Mouse (Mus musculus): ENCODE results near the gene Cdt1. TPM values are rescaled to one million over a fixed set of nuclear protein-coding genes. Genes with fewer than 3 reads are reported as not detected.

Cdt1 gene
- 22.7 and 23.9 TPM in 2 replicates for polyA plus RNA-seq (2016; fragmentation: Nextera tagmentation; extraction: Ambion mirVana)

- peak within 1 kb of the TSS; percentile 91 for H3K4me2 ChIP-seq (replicated peaks)
- H3K27ac ChIP-seq = peak within 1 kb of the TSS; percentile 86
- H3K36me3 ChIP-seq = peaks cover 31% of the 10 kb centered on the region
- peaks cover 24% of the 10 kb centered on the region for H3K4me1 ChIP-seq
- H3K9ac ChIP-seq = peak within 1 kb of the TSS; percentile 83
- no peaks in the 10 kb centered on the region for H3K9me3 ChIP-seq (replicated peaks)
- peak; percentile 97 for ATAC-seq (ENCODE audit: low FRiP score)
- no peaks in the 10 kb centered on the region for H3K27me3 ChIP-seq
- peak within 1 kb of the TSS; percentile 78 for H3K4me3 ChIP-seq
- under 1% methylated on average over 62 of the region's 62 CpGs for WGBS
These were observed at the start of gene Cdt1 for GRCm38 (mm10) chr8:122567361-122568108. TSS of gene Cdt1 (plus strand) at chr8:122568015.

- H3K9ac ChIP-seq = no peak overlapping the region
- no peak for ATAC-seq (ENCODE audit: low FRiP score)
- H3K36me3 ChIP-seq = no peaks in the 10 kb centered on the region
- H3K4me1 ChIP-seq = peaks cover 54% of the 10 kb centered on the region
- no peak overlapping the region for H3K4me2 ChIP-seq (replicated peaks)
- no peak overlapping the region for H3K27ac ChIP-seq
- H3K9me3 ChIP-seq (replicated peaks) = no peaks in the 10 kb centered on the region
- 65% methylated on average over 11 of the region's 11 CpGs for WGBS
- no peaks in the 10 kb centered on the region for H3K27me3 ChIP-seq
- H3K4me3 ChIP-seq = no peak overlapping the region
These were observed 47.2 kb upstream of the Cdt1 start for GRCm38 (mm10) chr8:122520611-122521010.

- Histone ChIP-seq H3K27me3 (no peaks in the 10 kb centered on the region), H3K4me1 (peaks cover 48% of the 10 kb centered on the region), H3K27ac (peak overlapping the region; percentile 77), H3K4me3 (no peak overlapping the region), H3K9ac (no peak overlapping the region), H3K9me3 (replicated peaks) (no peaks in the 10 kb centered on the region; the same call in 1 of the 2 replicates), H3K4me2 (replicated peaks) (peak overlapping the region; percentile 24; the same call in 1 of the 2 replicates), H3K36me3 (no peaks in the 10 kb centered on the region)
- WGBS = 53% methylated on average over 14 of the region's 14 CpGs
- peak; percentile 23; the same call in 1 of the 2 replicates for ATAC-seq (ENCODE audit: low FRiP score)
These were observed 44.8 kb upstream of the Cdt1 start for GRCm38 (mm10) chr8:122522796-122523651.

DNA sequence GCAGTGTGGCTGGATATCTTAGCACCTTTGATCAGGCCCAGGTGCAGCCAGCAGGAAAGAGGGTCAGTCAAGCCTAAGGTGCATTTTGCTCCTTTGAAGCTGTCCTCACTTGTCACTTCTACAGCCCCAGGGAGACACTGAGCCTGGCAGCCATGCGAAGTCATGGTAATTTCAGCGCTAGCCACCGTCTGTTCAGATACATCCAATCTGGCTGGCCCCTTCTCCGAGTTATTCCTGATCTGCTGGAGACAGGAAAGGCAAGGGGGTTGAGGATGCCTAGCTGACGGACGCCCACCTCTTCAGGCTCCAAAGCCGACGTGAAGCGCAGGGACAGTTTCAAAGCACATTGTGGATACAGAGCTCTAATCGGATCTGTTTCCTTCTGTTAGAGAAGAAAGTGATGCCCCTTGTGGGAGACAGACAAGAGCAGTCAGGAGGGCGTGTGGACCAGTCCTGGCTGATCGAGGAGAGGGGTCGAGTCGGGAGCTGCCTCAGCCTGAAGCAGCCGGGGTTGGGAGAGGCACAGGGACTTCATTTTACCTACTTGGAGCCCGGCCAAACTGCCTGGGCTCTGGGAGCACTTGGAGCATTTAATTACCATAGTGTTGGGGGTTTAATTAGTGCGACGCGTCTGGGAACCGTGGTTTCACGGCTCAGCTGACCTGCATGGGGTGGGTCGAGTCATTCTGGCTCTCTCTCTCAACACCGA is 44.0 kb upstream of the Cdt1 start:
- H3K36me3 ChIP-seq = no peaks in the 10 kb centered on the region
- no peaks in the 10 kb centered on the region; the same call in 1 of the 2 replicates for H3K9me3 ChIP-seq (replicated peaks)
- H3K4me1 ChIP-seq = peaks cover 40% of the 10 kb centered on the region
- 18% methylated on average over 23 of the region's 23 CpGs for WGBS
- H3K4me2 ChIP-seq (replicated peaks) = peak overlapping the region; percentile 24
- peak overlapping the region; percentile 77 for H3K27ac ChIP-seq
- H3K9ac ChIP-seq = no peak overlapping the region
- ATAC-seq (ENCODE audit: low FRiP score) = peak; percentile 75
- H3K27me3 ChIP-seq = no peaks in the 10 kb centered on the region
- no peak overlapping the region for H3K4me3 ChIP-seq

DNA sequence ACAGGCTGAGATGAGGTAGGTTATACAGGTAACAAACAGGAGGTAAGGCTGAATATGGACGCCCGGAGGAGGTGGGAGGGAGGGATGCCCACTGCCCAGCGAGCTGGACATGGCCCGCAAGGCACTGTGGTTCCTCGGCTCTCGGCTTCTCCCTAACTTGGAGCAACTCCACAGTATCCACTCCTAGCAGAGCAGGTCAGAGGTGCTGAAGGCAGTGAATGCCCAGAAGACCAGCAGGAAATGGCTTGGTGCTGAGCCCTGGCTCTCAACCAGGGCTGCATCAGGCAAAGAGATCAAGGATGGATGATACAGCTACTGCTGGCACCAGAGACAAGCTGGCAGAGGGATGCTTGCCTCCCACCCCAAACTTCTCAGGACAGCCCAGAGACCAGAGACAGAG is 43.3 kb upstream of the Cdt1 start:
- 87% methylated on average over 6 of the region's 6 CpGs for WGBS
- H3K4me1 ChIP-seq = peaks cover 40% of the 10 kb centered on the region
- H3K27me3 ChIP-seq = no peaks in the 10 kb centered on the region
- no peaks in the 10 kb centered on the region; the same call in 1 of the 2 replicates for H3K9me3 ChIP-seq (replicated peaks)
- H3K36me3 ChIP-seq = no peaks in the 10 kb centered on the region
- H3K27ac ChIP-seq = peak overlapping the region; percentile 1; the same call in 1 of the 2 replicates
- no peak overlapping the region for H3K9ac ChIP-seq
- no peak overlapping the region for H3K4me2 ChIP-seq (replicated peaks)
- H3K4me3 ChIP-seq = no peak overlapping the region
- ATAC-seq (ENCODE audit: low FRiP score) = no peak

DNA sequence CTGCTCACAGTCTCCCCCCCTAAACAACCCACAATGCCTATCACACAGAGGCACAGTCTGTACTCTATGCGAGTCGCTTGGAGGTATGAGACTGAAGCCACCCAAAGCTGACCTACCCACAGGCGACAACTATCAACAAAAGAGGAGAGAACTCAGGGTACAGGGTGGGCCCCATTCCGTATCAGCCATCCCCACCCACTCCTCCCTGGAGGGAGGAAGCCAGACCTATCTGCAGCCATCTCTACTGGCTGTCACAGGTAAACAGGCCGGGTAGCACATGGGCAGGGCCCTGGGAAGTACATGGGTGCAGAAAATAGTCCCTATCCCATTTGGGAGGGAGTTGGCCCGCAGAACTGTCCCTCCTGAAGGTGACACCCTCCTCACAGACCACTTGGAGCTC is 42.8 kb upstream of the Cdt1 start:
- no peak for ATAC-seq (ENCODE audit: low FRiP score)
- Histone ChIP-seq H3K27me3 (no peaks in the 10 kb centered on the region), H3K9ac (no peak overlapping the region), H3K4me1 (peaks cover 40% of the 10 kb centered on the region), H3K27ac (no peak overlapping the region), H3K9me3 (replicated peaks) (no peaks in the 10 kb centered on the region; the same call in 1 of the 2 replicates), H3K4me3 (no peak overlapping the region), H3K4me2 (replicated peaks) (no peak overlapping the region), H3K36me3 (no peaks in the 10 kb centered on the region)
- 76% methylated on average over 6 of the region's 6 CpGs for WGBS

- no peak overlapping the region for H3K27ac ChIP-seq
- no peak overlapping the region for H3K4me3 ChIP-seq
- no peak overlapping the region for H3K4me2 ChIP-seq (replicated peaks)
- no peaks in the 10 kb centered on the region; the same call in 1 of the 2 replicates for H3K9me3 ChIP-seq (replicated peaks)
- no peak for ATAC-seq (ENCODE audit: low FRiP score)
- H3K27me3 ChIP-seq = no peaks in the 10 kb centered on the region
- no peaks in the 10 kb centered on the region for H3K36me3 ChIP-seq
- H3K4me1 ChIP-seq = peaks cover 35% of the 10 kb centered on the region
- 74% methylated on average over 3 of the region's 3 CpGs for WGBS
- H3K9ac ChIP-seq = no peak overlapping the region
These were observed 41.7 kb upstream of the Cdt1 start for GRCm38 (mm10) chr8:122526084-122526483.

DNA sequence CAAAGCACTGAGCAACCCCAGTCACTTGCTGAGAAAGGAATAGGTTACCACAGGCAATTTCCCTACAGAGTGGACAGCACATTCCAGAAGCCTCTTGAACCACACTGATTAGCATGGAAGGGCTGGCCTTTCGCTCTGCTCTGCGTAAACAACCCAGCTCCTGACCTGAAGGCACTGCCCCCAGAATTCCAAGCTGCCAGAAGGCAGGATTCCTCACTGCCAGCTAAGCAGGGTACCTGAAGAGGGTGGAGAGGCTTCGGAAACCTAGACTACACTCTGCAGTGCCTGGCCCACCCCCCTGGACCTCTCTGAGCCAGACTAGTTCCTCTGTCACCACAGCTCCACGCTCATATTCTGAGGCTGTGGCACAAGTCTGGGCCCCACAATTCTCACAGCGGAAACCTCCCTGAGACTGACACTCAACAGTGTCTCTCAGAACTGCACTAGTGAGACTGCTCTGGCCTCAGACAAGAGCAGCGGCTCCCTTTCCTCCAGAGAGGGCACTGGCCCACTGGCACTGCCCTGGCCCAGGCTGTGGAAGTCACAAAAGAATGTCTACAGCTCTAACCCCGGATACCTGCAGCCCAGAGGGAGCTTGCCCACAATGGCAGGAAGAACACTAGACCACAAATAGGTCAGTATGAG is 41.2 kb upstream of the Cdt1 start:
- no peak for ATAC-seq (ENCODE audit: low FRiP score)
- Histone ChIP-seq H3K4me2 (replicated peaks) (no peak overlapping the region), H3K9me3 (replicated peaks) (no peaks in the 10 kb centered on the region; the same call in 1 of the 2 replicates), H3K9ac (no peak overlapping the region), H3K4me3 (no peak overlapping the region), H3K36me3 (no peaks in the 10 kb centered on the region), H3K4me1 (peaks cover 35% of the 10 kb centered on the region), H3K27ac (no peak overlapping the region), H3K27me3 (no peaks in the 10 kb centered on the region)
- WGBS = 69% methylated on average over 7 of the region's 7 CpGs

DNA sequence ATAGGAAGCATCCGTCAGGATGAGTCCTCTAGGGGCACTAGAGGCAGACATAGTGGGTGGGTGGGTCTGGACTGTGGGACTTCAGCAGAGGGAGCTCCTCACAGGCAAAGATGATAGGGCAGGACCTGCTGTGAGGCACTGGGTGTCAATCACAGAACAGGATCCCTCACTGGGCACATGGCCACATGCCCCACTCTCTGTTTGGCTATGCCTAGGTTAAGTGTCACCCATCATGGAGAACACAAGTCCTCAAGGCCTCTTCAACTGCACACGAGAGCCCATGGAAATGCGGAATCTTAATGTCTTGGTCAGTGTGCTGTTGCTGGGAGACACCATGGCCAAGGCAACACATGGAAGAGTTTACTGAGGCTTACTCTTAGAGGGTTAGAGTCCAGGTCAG is 39.9 kb upstream of the Cdt1 start:
- Histone ChIP-seq H3K36me3 (no peaks in the 10 kb centered on the region), H3K9ac (no peak overlapping the region), H3K4me2 (replicated peaks) (no peak overlapping the region), H3K4me1 (peaks cover 30% of the 10 kb centered on the region), H3K27ac (no peak overlapping the region), H3K9me3 (replicated peaks) (no peaks in the 10 kb centered on the region; the same call in 1 of the 2 replicates), H3K4me3 (no peak overlapping the region), H3K27me3 (no peaks in the 10 kb centered on the region)
- 92% methylated on average over 3 of the region's 3 CpGs for WGBS
- no peak for ATAC-seq (ENCODE audit: low FRiP score)

DNA sequence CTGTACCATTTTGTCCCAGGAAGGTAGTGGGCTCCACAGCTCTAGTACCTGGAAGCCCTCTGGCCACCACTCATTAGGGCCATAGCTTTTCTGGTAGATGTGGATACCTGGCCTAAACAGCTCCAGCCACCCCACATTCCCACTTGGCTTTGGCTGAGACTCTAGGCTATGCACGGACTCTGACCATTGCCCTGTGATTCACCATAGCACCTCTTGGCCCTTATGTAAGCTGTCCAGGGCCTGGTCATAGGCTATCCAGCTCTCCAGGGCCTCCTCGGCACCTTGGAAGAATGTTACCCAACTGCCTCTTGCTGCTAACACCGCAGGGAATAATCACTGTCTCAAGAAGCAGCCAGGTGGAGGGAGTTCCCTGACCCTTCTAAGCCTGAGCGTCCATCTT is 38.7 kb upstream of the Cdt1 start:
- Histone ChIP-seq H3K4me3 (no peak overlapping the region), H3K4me1 (peaks cover 18% of the 10 kb centered on the region), H3K27ac (no peak overlapping the region), H3K36me3 (no peaks in the 10 kb centered on the region), H3K4me2 (replicated peaks) (no peak overlapping the region), H3K9me3 (replicated peaks) (no peaks in the 10 kb centered on the region; the same call in 1 of the 2 replicates), H3K27me3 (no peaks in the 10 kb centered on the region), H3K9ac (no peak overlapping the region)
- WGBS = 92% methylated on average over 4 of the region's 4 CpGs
- ATAC-seq (ENCODE audit: low FRiP score) = no peak

- Histone ChIP-seq H3K4me3 (no peak overlapping the region), H3K9ac (no peak overlapping the region), H3K27me3 (no peaks in the 10 kb centered on the region), H3K36me3 (no peaks in the 10 kb centered on the region), H3K27ac (no peak overlapping the region), H3K4me2 (replicated peaks) (no peak overlapping the region), H3K9me3 (replicated peaks) (no peaks in the 10 kb centered on the region; the same call in 1 of the 2 replicates), H3K4me1 (no peaks in the 10 kb centered on the region)
- no peak for ATAC-seq (ENCODE audit: low FRiP score)
- WGBS = 86% methylated on average over 8 of the region's 8 CpGs
These were observed 36.5 kb upstream of the Cdt1 start for GRCm38 (mm10) chr8:122531312-122531711.

All from hindbrain, embryonic 12.5 days (tissue).